Mouse (Mus musculus) cerebellum, adult 9-11 months (tissue): ENCODE data around the gene Eno1.

Experiments
- DNase-seq: peaks from one replicate; pipeline ENCODE4 v3.0.0; 2022

Gene Eno1

DNA sequence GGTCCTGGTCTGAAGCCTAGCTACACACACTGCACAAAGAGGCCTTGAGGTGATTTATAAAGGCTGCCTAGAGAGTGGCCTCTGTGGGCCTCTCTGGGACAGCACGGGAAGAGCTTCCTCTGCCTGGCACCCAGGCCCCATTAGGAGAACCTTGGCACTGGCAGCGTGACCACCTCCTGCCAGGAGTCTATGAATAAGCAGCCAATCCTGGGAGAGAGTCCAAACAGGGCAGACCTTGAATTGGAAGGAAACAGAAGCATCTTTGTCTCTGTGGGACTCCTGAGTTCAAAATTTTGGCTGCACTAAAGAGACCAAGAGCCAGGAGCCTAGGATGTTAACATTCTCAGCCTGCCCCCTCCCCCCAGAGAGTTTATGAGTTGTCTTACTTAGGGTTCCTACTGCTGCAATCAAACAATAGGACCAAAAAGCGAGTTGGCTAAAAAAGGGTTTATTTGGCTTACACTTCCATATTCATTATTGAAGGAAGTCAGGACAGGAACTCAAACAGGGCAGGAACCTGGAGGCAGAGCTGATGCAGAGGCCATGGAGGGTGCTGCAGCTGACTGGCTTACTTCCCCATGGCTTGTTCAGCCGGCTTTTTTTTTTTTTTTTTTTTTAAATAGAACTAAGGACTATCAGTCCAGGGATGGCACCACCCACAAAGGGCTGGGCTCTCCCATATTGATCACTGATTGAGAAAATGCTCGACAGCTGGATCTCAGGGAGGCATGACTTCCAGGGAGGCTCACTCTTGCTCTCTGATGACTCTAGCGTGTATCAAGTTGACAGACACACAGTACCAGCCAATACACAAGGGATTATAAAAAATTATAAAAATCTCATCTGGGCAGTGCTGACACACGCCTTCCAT lies 9.5 kb upstream of the Eno1 start:
- DNase-seq, result peak; percentile 96

DNA sequence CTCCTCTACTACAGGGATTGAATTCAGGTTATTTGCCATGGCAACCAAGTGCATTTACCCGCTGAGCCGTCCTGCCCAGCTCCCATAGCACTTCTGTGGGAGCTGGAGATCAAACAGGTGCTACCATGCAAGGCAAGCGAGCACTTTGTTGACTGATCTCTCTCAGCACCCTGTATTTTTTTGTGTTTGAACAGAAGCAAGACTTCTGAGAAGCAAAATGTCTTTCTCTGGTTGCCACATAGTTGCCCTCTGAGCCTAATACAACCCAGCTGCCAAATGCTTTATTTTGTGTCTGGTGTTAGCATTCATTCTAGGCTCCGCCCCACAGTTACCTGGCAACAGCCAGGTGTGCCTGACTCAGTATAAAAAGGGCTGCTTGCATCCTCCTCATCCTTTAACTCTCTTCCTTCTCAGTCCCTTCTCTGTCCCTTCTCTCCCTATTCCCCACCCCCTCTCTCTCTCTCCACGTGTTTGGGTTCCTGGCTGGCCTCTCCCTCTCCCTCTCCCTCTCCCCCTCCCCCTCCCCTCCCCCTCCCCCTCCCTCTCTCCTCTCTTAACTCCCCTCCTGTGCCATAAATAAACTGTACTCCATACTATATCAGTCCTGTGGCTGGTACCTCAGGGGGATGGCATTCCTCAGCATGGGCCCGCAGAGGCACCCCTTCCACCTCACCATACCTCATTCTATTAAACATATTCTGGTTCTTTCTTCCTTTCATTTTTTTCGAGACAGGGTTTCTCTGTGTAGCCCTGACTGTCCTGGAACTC lies 7.8 kb upstream of the Eno1 start:
- DNase-seq, result no peak

DNA sequence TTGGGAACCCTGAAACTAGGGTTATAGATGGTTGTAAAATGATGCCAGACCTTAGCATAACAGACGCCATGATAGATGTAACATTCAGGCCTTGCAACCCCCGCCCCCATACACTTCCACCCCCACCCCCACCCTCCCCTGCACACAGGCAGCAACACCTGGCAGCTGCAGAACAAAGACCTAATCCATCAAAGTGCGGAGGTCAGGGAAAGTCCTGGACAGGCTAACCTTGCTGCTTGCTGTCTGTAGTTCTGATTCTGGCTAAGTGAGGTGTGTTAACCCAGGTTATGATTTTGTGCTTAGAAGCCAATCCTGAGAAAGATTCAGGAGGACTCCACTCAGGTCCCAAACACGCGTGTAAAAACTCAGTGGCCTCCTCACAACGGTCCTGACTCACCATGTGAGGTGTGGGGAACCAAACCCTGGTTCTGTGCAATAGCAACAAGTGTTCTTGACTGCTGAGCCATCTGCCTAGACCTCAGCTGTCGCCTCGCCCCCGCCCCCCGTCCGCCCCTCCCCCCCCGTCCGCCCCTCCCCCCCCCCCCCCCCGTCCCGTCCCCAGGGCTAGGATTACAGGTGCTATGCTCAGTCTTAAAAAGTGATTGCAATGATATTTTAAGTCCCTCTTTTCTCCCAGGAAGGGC lies 6.7 kb upstream of the Eno1 start:
- no peak for DNase-seq

DNA sequence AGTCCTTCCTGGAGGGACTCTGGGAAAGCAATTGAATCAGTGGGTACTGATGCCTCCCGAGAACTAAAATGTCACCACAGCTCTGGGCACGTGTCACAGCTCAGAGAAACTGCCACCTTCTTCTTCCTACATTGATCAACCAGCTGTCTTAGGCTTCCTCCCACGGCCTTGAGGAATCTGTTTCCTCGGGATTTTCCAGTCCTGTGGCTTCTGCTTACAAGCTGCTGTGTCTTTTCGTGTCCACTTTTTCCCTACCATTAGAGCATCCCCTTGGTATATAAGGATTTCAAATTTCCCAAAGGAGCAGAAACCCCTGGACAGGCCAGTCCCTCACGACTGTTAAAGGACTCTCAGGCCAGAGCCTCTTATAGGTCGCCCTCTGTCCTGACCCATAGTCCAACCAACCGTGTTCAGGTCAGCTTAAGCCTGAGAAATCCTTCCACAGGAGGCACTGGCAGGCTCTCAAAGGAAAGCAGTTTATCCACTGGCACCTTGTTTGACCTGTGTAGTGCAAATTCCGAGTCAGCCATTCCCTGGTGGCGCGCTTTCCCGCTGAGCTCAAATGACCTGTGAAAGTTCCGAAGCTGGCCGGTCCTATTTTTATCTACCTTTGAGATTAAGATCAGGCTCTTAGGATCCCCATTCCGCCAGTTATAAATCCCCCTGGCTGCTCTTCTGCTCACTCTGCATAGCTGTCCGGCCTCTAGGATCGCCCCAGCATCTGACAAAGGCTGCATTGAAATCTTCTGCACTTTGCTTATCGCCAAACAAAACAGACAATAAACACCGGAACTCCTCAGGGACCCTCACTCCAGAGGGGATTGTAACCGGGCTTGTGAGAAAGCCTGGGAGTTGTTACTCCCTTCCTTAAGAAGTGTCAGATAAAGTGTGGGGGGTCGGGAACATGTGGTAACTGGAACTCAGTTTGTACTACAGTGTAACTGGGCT lies 5.8 kb upstream of the Eno1 start:
- DNase-seq, result peak; percentile 49

DNA sequence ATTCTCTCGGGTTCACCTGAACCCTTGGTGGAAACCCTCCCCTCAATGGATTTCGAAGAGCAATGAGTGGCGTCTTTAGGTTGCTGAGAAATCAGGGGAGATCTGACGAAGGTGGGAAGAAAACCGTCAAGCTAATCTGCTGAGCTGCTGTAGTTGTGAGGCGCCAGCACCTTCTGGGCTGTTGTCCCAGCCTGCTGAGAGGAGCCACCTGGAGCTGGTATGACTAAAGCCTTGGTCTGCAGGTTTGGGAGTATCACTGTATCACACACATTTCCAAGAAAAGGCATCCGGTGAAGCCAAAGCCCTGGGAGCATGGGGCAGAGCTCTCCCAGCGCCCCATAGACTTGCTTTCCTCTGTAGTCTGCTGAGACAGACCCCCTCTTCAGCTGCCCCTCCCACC lies 4.7 kb upstream of the Eno1 start:
- DNase-seq, result peak; percentile 81

DNA sequence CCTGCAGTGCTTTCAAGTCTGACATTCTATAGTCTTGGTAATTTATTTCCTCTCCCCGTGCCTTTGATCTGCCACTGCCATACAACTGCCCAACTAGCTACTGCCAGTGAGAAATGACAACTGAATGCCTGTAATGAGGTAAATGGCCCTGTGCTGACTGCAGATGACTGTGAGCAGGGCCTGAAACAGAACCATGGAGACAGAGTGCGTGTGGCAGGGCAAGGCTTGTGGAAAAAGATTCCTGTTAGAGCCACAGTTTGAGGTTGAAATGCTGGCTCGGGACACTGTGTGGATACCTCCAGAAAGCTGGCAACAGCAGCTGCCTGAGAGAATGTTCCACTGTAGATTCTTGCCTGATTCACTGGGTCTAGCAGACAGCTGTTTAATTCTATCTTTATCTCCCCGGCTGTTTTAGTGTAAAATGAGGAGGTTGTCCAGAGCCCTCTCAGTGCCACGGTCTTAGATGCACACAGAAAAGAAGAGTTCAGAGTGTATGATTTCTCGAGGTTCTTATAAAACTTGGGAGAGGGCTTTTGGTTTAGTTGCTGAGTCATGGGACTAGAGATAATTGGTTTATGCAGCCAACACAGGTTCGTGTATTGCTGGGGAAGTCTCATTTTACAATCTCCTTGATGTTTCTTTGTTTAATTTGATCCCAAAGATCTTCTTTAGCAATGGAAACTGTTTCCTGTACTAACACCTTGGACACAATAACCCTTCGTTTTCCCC lies 1.8 kb upstream of the Eno1 start:
- DNase-seq, result no peak

DNA sequence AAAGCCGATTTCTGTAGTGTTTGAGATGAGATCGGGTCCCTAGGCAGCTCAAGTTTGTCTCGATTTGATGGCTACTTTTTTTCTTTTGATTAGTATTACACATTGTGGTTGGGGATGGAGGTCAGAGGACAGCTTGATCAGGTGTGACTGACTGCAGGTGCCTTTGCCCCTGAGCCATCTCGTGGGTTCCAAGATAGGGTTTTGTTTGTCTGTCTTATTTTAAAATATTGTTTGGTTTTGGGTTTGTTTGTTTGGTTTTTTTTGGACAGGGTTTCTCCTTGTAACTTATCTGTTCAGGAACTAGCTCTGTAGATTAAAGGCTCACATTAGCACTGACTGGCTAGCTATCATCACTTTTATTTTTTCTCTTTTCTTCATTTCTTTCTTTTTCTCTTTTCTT lies 936 bp upstream of the Eno1 start:
- no peak for DNase-seq

DNA sequence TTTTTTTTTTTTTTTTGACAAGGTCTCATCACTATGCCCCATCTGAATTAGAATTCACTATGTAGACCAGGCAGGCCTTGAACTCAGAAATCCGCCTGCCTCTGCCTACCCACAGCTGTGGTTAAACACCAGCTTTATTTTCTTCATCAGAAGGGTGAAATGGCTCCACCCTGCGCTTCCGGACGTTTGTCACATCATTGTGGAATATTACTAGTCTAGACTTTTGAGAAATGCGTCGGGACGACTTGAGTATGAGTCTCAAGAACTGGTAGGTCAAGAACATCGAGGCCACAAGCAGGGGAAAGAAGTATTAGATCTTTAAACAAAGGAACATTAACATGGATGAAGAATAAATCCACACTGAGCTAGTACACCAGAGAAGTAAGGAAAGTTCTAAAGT lies 490 bp upstream of the Eno1 start:
- DNase-seq, result peak; percentile 45

DNA sequence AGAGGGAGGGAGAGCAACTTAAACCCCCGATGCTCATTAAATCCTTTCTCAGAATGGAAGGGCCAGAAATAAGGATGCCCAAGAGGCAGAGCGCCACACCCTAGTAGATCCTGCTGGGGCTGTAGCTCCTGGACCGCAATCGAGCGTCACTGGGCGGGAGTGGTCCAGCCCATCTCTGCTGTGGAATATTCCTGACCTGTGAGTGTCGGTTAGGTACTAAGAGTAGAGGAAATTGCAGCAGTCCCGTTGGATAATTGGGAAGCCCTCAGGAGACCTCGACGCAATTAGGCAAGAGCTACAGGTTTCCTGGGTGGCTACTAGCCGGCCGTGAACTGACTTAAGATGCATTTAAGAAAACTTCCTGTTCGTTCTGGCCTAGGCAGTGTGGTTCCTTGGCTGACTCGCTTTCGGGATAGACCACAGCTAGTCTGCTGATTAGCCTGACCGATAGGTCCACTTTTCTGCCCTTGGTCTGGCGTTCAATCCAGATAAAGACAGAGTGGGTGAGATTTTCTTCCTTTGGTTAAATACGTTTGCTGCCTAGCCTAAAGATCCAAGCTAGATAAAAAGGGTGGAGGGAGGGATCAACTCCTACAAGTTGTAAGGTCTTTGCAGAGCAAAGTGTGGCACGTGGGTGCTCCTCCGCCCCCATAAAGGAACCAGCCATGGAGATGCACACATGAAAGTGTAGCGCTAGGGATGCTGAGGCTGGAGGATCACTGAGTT lies 1.3 kb downstream of the Eno1 start:
- DNase-seq, result peak; percentile 63

DNA sequence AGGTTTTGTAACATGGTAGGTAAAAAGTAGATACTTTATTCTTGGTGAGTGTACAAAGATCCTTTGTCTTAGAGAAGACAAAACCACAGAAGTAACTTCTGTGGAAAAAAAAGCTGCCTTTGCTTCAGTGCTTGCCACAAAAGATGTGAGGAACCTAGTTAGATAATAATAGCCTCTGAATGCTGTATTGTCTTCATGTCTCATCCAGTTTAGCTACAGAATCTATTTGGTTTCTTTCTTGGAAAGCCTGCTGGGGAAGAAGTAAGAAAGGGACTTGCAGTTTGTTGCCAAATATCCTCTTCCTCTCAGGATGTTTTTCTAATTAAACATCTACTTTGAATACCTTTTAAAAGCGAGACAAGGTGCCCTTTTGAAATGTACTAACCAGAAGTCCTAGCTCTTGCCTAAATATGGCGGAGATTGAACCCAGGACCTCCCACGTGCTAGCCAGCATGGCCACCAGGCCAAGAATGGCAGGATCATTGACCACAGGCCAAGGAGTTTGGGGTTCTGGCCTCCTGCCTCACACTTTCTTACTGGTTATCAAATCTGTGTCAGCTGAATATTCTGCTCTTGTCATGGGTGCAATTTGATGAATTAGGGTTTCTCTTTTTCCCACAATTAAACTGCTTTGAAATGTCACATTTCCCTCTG lies 2.0 kb downstream of the Eno1 start:
- peak; percentile 58 for DNase-seq

DNA sequence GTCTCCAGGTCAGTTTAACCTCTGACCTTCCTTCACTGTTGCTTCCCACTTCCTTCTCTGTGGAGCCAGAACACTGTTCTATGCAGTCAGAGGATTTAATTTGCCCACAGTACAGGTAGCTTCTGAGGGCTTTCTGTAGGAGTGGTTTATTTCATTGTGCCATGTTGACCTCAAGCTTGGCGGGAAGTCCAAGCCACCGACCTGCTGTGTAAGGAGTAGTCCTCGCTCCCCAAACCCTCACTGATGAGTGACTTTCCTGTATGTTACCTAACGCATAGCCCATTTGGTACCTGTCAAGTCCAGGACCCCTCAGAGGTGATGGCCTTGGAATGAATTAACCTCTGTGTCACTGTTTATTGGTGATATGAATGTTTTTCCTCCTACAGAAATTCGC lies 2.6 kb downstream of the Eno1 start:
- DNase-seq, result no peak

DNA sequence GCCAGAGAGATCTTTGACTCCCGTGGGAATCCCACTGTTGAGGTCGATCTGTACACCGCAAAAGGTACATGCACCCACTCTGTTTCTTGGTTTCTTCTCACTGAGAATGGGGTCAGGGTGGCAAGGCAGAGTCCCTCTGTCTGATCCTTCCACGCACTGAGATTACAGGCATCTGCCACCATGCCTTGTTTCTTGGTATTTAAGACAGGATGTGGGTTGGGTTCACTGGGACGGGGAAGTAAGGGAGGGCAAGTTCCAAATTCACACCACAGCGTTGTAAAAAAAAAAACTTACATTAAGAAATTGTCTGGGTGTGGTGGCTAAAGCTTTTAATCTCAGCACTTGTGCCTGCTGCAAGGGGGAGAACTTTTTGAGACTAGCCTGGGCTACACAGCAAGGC lies 3.0 kb downstream of the Eno1 start:
- DNase-seq, result no peak

DNA sequence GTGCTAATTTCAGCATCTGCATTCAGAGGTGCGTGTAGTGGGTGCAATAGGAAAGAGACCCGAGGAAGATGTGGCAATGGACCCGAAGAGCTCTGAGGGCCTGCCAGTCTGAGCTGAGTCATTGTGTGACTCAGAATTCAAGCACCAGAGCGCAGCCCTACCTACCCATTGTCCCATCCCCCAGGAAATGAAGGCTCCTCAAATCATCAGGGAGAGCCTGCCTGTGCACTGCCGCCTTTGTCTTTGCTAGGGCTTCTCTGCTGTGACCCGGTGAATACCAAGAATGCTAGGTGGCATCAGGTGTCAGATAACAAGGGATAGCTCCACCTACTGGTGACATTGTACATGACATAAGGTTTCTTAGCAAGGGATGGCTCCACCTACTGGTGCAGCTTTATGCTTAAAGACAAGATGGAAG lies 3.4 kb downstream of the Eno1 start:
- peak; percentile 85 for DNase-seq

DNA sequence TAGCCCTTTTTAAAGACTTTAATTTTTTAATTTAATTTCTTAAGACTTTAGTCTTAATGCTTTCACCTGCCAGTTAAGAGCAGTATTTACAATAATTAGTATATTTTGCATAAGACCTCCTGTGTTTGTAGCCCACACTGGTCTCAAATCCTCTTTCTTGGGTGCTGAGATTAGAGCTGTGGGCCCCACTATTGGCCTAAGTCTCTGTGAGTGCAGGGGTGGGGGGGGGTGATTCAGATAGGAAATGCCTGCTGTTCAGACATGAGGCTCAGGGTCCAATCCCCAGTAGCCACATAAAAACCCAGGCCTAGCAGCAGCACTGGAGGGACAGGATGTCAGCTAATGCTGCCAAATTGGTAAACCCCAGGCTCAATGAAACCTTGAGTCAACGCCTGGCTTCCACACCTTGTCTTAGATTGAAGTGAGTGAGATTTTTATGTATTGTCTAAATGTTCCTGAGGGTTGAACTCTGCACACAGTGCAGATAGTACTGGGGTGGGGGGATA lies 3.9 kb downstream of the Eno1 start:
- DNase-seq, result no peak

DNA sequence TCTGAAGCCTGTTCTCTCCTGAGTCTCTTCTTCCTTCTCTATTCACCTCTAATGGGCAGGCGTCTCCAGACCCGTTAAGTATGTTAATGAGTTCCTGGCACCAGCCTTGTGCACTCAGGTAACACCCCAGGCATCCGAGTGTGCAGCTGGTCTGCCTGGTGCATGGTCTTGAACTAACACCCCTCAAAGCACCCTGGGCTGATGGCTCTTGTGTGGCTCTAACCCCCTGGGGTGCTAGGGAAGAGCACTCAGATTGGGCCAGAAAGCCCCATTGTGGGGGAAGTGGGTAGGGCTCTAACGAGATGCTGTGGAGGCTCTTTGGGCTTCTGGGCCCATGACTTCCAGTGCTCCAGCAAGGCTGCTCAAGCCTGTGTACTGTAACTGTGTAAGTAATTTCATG lies 5.2 kb downstream of the Eno1 start:
- peak; percentile 32 for DNase-seq

DNA sequence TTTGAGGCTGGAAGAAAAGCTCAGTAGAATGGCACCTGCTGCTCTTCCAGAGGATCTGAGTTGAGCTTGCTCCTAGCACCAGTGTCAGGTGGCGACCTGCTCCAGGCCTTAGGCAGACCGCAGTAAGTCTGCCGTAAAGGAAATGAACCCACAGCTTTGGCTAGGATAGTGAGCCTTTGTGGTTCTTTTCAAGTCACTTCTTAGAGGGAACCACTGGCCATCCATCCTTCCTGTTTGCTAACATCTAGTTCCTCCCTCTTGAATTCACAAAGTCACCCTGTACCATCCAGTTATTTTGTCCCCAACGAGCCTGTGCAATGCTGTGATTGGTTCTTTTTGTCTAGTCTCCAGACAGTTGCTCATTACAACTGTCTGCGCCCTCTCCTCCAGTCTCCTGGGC lies 6.2 kb downstream of the Eno1 start:
- DNase-seq, result no peak

DNA sequence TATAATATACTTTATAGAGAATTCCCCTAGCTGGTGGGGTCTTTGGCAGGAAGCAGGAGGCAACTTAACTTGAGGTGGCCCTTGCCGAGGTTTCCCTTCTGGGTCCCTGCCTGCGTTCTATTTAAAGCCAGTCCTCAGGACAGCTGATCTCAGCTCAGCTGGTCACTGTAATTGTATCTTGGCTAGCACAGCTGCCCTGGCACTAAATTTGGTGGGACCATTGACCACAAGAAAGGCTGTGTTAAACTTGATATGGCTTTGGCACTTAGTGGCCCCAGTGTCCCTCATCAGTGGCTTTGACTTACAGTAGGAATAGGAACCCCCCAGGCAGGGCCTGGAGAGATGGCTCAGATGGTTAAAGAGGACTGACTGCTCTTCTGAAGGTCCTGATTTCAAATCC lies 9.4 kb downstream of the Eno1 start:
- DNase-seq, result no peak

DNA sequence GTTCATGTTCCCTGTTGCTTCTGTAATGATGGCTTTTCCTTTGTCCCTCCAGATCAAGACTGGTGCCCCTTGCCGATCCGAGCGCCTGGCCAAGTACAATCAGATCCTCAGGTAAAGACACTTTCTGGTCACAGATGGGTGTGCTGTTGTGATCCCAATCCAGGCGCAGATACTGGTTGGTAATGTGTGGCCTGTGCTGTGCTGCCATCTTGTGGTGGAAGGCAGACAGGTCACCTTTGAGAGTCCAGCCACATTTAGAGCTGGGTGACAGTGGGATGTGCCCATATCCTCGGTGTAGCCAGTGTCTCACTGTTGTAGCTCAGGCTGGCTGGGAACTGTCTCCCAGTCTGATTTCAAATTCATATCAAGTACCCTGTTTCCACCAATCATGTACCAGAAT lies 11.5 kb downstream of the Eno1 start:
- DNase-seq, result peak; percentile 77

DNA sequence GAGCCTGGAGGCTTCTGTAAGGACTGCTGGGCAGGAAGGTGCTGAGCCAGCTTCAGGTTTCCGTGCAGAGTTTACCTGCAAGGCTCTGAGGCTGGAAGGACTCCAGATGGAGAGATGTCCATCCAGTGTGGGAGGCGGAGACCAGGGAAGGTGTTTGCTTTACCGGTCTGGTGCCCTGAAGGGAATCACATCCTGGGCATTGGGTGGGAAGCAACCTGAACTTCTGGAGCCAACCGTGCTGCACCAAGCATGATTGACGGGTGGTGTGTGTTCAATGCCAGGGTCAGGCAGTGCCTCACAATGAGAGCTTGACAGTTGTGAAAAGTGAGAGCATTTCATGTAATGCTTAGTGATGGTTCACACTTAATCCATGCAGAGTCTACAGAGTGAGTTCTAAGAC lies 12.4 kb downstream of the Eno1 start:
- no peak for DNase-seq

DNA sequence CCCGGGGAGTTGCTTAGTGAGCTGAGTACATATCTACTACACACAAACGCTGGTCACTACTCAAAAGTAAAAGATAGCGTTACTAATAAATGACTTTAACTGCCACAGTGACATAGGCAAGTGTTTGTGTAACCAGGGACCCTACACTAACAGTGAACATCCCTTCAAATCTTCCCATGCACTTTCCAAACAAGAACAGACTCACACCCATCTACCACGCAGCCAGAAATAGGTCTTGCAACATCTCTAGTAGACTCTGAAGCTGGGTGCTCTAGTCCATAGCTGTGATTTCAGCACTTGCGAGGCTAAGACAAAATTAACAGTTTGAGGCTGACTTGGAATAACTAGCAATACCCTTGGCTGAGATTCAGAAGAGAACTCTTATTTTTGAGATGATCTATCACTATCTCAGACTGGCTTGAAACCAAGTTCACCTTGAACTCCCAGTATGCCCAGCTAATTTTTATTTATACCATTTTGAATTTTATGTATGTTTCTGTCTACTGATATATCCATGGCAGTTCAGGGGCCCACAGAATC lies 13.3 kb downstream of the Eno1 start:
- no peak for DNase-seq
